Mouse (Mus musculus) C2C12 (cell line): ENCODE measurements around the gene Rarb. TPM values are rescaled to one million over a fixed set of nuclear protein-coding genes. Genes with fewer than 3 reads are reported as not detected.

Source experiments
- H3K27me3 ChIP-seq: one replicate; pipeline ENCODE4 v1.6.1; 2011; ENCODE audit not compliant: control insufficient read depth, insufficient read depth, insufficient read length
- H3K36me3 ChIP-seq: one replicate; pipeline ENCODE4 v1.6.1; 2011; ENCODE audit not compliant: control insufficient read depth, insufficient read depth
- H3K4me3 ChIP-seq: one replicate; pipeline ENCODE4 v1.5.1; 2011; ENCODE audit warnings: mild to moderate bottlenecking, control low read depth; ENCODE audit not compliant: poor library complexity, insufficient read depth, severe bottlenecking
- H3K79me2 ChIP-seq: one replicate; pipeline ENCODE4 v1.6.1; 2011; ENCODE audit not compliant: control insufficient read depth, insufficient read depth
- H3K79me3 ChIP-seq: one replicate; pipeline ENCODE4 v1.6.1; 2011; ENCODE audit warnings: low read depth, control low read depth
- H3ac ChIP-seq: one replicate; pipeline ENCODE3; 2011; ENCODE audit warnings: low read depth; ENCODE audit not compliant: control insufficient read depth, insufficient read length
- CEBPB ChIP-seq: IDR thresholded peaks from one replicate; pipeline ENCODE4 v1.6.1; 2011; ENCODE audit warnings: low read depth, mild to moderate bottlenecking, control low read depth, moderate library complexity
- CTCF ChIP-seq: IDR thresholded peaks from one replicate; pipeline ENCODE4 v1.5.1; 2011; ENCODE audit not compliant: control insufficient read depth, insufficient read depth, insufficient read length
- FOSL1 ChIP-seq: IDR thresholded peaks from one replicate; pipeline ENCODE4 v1.8.0; 2011; ENCODE audit warnings: mild to moderate bottlenecking, low read length; ENCODE audit not compliant: poor library complexity, insufficient read depth, severe bottlenecking
- MAX ChIP-seq: IDR thresholded peaks from one replicate; pipeline ENCODE4 v1.6.1; 2011; ENCODE audit warnings: mild to moderate bottlenecking, control low read depth
- MYOD1 ChIP-seq: IDR thresholded peaks from one replicate; pipeline ENCODE4 v1.6.1; 2011; ENCODE audit warnings: low read depth; ENCODE audit not compliant: control insufficient read depth, insufficient read length
- MYOG ChIP-seq: IDR thresholded peaks from one replicate; pipeline ENCODE4 v1.6.1; 2011; ENCODE audit not compliant: control insufficient read depth, insufficient read length; ENCODE audit errors: extremely low read depth
- USF1 ChIP-seq: IDR thresholded peaks from one replicate; pipeline ENCODE4 v1.6.1; 2011; ENCODE audit warnings: low read depth, mild to moderate bottlenecking, control low read depth, moderate library complexity
- long read RNA-seq, 2 experiments: library from polyadenylated mRNA; unstranded; transcript quantifications; one replicate each; pipeline ENCODE4 v2.0.0; 2019 to 2020
- polyA plus RNA-seq: library from polyadenylated mRNA; unstranded; fragments of >200 nt; fragmentation: generic; extraction: Trizol; gene quantifications from one replicate; pipeline ENCODE4 v1.2.1, GENCODE M21; 2012; ENCODE audit warnings: missing spikeins

Gene Rarb
- polyA plus RNA-seq = 0.06 TPM
- long read RNA-seq, experiment 1 = 0 reads
- long read RNA-seq, experiment 2 = 0 reads

DNA sequence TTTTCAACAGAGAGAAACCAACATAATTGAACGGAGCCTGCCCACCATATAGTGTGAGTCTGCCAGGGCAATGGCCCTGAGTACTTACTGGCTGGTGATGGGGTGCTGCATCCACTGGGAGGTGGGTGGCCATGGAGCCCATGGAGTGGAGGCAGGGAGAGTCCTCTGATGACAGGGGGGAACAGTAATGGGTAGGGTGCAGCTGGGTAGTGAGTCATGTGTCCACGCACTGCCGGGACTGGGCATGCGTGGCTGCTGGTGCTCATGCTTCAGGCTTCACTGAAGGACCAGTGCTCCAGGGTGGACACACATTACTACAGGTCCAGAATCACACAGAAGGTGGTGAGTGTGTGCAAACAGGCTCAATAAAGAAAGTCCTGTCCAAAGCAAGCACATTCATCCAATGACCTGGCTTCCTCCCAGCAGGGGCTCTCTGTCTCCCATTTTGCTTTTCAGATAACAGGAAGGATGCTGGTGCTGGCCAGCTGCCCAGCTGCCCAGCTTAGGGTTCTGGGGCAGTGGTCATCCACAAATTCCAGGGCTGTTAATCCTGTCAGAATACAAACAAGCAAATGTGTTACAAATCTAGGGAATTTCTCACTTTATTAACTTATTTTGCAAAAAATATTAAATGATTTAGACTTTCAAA is at the start of gene Rarb:
Rarb (minus strand) TSS at position 555 of the 649 bp plus-strand sequence.
- TF ChIP-seq CEBPB (no peak), USF1 (no peak), FOSL1 (no peak), MAX (no peak), MYOD1 (no peak), MYOG (no peak), CTCF (no peak)
- H3K79me3 ChIP-seq = no peaks in the 10 kb centered on the region
- H3K79me2 ChIP-seq = no peaks in the 10 kb centered on the region
- H3ac ChIP-seq = no peak within 1 kb of the TSS
- no peaks in the 10 kb centered on the region for H3K36me3 ChIP-seq
- H3K4me3 ChIP-seq = no peak within 1 kb of the TSS
- H3K27me3 ChIP-seq = no peaks in the 10 kb centered on the region

DNA sequence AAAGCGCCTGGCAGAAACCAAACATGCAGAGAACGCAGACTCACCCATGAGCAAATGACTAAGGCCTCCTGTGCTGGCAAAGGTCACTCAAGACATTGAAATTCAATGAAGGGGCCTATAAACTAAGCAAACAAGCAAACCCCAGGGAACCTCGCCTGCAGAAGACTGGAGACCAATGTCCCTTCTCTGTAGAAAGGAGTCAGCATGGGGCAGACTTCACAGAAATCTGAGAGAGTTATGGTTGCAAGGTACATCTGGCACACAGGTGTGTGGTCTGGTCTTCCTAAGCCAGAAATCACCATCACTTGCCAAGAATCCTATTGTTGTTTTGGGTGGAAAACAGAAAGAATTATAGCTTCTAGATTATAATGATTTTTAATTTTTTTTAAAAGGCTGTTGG is 23.1 kb upstream of the Rarb start:
- H3K79me3 ChIP-seq = no peaks in the 10 kb centered on the region
- H3ac ChIP-seq = no peak overlapping the region
- no peaks in the 10 kb centered on the region for H3K27me3 ChIP-seq
- no peak for TF ChIP-seq USF1
- TF ChIP-seq MYOG = no peak
- TF ChIP-seq FOSL1 = no peak
- TF ChIP-seq CEBPB = no peak
- TF ChIP-seq MYOD1 = no peak
- TF ChIP-seq MAX = no peak
- TF ChIP-seq CTCF = no peak
- H3K79me2 ChIP-seq = no peaks in the 10 kb centered on the region
- H3K36me3 ChIP-seq = no peaks in the 10 kb centered on the region
- no peak overlapping the region for H3K4me3 ChIP-seq

DNA sequence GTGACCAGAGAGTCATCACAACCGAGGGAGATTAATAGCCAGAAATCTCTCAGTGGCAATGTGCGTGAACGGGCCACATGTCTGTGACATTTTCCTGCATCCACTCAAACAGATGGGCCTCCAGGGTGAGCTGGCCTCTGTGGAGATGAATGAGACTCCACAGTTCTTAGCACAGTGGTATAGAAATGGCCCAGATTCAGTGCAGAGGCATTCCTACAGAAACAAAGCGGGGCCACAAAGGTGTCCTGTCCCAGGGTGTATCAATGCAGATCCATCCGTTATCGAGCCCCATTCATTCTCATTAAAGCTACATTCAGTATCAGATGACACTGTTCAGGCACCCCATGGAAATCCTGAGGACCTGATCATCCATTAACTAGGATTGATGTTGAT is 22.6 kb upstream of the Rarb start:
- Histone ChIP-seq H3K27me3 (no peaks in the 10 kb centered on the region), H3K4me3 (no peak overlapping the region), H3K79me3 (no peaks in the 10 kb centered on the region), H3K36me3 (no peaks in the 10 kb centered on the region), H3K79me2 (no peaks in the 10 kb centered on the region), H3ac (no peak overlapping the region)
- TF ChIP-seq CTCF (no peak), MAX (no peak), USF1 (no peak), CEBPB (no peak), FOSL1 (no peak), MYOG (no peak), MYOD1 (no peak)

DNA sequence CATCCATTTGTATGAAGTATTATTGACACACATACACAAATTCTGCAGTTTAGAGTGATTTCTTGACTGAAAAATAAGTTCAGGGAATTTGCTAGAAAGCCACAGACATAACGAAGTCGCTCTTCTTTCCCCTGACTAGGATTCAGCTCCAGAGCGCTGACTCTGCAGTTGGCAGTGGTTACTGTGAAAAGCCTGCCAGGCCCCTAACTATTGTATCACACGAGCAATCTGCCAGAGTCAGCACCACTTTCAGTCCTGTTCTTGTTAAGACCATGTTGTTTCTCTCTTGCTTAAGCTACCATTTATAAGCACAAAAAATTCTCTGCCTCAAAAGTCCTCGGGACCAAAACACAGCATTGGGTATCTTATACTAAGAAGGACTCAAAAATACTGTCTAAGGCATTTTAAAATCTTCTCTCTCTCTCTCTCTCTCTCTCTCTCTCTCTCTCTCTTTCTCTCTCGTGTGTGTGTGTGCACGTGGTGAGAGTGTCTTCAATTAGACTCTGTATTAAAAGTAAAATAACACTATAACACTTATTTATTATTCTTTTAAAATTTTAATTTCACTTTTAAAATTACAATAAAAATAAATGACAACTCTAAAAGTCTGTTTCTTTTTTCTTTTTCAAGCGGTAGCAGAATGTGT is 22.1 kb upstream of the Rarb start:
- H3K4me3 ChIP-seq = no peak overlapping the region
- H3K79me2 ChIP-seq = no peaks in the 10 kb centered on the region
- no peak overlapping the region for H3ac ChIP-seq
- H3K79me3 ChIP-seq = no peaks in the 10 kb centered on the region
- H3K36me3 ChIP-seq = no peaks in the 10 kb centered on the region
- H3K27me3 ChIP-seq = no peaks in the 10 kb centered on the region
- TF ChIP-seq CEBPB = no peak

DNA sequence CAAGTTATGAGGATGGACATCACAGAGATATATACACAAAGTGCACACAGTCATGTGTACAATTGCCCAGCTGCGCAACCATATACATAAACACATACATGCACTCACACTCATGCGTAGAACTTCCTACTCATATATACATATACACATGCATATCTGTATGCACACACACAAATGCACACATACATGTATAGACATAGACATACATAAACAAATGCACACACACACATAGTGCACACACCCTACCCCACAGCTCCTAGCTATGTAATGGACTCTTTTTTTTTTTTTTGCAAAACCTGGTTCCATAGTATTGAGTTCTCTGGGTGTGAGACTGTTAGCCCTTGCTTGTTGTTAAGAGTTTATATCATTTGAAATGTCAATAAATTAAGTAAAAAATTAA is 21.2 kb upstream of the Rarb start:
- Histone ChIP-seq H3K79me3 (no peaks in the 10 kb centered on the region), H3K36me3 (no peaks in the 10 kb centered on the region), H3K27me3 (no peaks in the 10 kb centered on the region), H3ac (no peak overlapping the region), H3K79me2 (no peaks in the 10 kb centered on the region), H3K4me3 (no peak overlapping the region)
- TF ChIP-seq MAX (no peak), MYOD1 (no peak), CEBPB (no peak), CTCF (no peak), MYOG (no peak), FOSL1 (no peak), USF1 (no peak)
